Mouse (Mus musculus): ENCODE measurements around the gene Sfrp2.

Gene Sfrp2

DNA sequence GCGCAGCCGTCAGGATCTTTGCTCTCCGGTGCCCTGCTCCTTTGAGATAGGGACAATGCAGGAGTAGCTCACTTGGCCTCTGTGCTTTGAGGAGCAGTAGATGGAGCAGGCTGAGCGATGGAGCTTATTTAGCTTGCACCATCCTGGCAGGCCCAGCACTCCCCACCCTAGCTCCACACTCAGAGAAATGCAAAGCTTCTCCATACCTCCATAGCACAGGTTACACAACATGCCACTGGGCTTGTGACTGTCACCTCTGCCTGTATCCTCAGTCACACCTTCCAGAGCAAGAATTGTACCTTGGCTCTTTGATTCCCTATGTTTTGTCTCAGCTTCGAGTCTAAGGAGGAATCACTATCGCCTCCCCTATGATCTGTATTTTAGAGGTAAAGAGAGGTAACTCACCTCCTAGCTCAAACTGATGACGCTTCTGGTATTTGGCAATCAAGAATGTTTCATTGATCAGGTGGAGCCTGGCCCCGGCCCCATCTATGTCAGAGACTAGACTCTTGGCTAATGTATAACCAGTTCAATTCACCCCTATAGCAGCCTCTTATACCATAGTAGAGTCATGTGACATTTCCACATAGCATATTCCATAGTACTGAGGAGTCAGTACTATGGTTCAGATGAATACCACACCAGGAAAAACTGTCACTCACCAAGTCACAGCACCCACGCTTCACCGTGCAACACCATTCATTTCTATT lies 5.2 kb downstream of the Sfrp2 start:
- no peak for DNase-seq (ENCODE audit: low spot score)

DNA sequence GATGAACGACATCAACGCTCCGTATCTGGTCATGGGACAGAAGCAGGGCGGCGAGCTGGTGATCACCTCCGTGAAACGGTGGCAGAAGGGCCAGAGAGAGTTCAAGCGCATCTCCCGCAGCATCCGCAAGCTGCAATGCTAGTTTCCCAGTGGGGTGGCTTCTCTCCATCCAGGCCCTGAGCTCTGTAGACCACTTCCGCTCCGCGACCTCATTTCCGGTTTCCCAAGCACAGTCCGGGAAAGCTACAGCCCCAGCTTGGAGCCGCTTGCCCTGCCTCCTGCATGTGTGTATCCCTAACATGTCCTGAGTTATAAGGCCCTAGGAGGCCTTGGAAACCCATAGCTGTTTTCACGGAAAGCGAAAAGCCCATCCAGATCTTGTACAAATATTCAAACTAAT lies 7.2 kb downstream of the Sfrp2 start:
- DNase-seq (ENCODE audit: low spot score), result no peak

DNA sequence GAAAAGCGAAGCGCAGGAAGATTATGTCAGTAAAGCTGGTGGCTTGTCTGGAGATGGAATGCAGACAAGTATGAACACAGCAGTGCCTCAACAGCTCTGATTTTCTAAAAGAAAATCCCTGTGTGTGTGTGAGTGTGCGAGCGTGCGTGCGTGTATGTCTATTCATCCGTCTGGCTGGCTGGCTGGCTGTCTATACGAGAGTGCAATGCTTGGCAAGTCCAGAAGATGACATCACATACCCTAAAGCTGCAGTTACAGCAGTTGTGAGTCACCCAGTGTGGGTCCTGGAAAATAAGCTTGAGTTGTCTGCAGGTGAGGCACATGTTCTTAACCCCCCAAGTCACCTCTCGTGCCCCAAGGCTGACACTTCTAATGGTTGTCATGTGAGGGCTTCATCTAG lies 9.3 kb downstream of the Sfrp2 start:
- no peak for DNase-seq (ENCODE audit: low spot score)

DNA sequence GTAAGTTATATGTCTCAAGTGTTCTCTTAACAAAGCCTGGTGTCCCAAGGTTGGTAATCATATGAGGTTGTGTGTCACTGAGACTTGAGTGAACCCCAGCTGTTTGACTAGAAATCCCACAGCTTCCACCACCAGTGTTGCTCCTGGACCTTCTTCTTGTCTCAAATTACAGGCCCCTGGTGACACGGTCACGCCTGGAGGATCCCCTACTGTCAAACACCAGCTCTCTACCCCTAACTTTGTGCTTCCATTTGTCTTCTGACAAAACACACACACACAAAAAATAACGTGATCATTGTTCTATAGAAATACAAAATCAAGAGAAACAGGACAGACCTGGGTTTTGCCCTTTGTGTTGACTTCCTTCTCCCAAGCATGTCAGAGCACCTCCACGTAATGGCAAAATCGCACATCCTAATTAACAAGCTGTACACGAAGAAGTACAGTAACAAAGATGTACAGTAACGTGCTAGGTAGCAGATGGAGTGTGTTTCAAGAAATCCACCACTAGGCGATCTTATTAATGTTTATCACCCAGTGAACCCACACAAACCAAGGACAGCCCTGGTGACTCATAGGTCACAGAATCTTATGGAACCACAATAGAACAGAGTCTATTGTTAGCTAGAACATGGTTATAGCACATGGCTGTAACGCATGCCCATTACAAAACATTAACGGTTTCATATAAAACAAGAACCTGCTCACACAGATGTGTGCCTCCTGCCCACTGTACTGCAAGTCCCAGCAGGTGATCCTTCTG lies 15.5 kb downstream of the Sfrp2 start:
- DNase-seq (ENCODE audit: low spot score), result no peak

DNA sequence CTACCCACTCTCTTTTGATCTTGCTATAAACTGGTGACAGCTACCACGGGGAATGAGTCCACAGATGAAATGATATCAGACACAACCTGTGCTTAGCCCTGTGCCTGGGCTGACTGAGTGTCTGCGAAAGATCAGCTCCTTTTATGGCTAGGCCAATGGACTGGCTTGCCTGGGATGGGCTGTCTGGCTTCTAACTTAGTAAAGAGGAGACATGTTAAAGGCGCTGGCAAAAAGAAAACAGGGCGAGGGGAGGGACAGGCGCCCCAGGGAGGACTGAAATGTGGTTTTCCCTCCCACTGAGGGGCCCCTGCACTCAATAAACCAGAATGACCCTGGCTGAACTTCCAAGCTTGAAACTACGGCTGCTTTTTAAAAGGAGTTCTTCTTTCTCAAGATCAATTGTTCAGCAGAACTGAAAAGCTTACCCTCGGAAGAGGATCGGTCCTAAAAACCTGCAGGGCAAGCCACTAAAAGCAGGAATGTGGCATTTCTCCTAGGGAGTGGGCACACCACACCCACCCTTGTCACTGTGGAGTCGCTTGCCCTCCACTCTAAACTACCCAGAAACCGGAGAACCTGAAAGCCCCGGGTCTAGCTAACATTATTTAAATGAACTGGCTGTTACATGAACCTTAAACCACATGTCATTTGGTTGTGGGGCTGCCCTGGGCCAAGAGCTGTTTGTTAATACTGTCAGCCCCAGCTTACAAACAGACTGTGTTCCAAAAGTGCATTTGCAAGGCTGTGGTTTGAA lies 17.8 kb downstream of the Sfrp2 start:
- no peak for DNase-seq (ENCODE audit: low spot score)

DNA sequence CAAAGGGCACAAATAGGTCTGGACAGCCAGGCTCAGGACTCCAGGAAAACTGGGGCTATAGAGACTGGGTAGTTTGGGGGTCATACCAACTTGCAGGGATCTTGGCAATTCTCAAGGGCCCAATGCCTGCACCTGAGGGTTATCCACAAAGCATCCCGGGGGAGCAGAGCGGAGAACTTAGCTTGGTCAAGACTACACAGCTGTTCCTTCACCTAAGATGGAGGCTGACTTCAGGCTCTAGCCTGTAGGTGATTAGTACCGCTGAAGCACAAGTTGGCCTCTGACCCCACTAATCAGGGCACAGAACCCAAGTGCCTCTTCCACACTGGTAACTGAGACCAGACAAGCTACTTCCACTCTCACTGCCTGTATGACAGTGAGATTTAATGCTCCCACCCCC lies 18.6 kb downstream of the Sfrp2 start:
- no peak for DNase-seq (ENCODE audit: low spot score)

DNA sequence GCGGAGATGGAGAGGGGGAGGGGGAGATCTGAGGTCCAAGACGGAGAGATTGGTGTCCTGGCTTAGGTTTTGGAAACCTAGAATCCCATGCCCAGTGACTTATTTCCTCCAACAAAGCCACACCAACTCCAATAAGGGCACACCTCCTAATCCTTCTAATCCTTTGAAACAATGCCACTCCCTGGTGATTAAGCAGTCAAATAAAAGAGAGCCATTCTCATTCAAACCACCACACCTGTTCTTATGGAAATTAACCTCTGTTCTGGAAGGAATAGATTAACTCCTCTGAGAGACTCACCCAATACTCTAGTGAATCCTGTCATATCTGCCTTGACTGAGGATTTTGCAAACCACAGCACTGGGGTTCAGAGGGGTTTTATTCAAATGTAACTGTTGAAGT lies 21.0 kb downstream of the Sfrp2 start:
- no peak for DNase-seq (ENCODE audit: low spot score)

DNA sequence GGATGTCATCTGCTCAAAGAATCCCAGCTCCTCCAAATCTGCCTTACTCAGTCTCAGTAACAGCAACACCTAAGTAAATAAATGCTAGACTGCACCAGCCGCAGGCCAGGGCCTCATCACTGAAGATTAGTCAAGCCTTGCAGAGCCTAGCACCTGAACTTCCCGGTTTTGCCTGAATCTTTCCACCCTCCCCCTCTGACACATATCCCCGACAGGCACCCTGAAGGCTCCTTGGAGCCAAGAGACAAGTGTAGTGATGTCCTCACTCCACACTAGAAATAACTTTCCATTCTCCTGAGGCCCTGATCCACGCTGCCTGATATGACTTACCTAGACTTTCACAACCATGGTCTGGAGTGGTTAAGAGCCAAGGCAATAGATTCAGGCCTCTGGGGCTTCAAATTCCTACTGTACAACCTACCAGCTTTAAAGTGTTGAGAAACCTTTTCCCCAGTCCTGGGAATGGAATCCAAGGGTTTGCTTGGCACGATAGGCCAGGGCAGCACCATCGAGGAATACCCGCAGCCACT lies 21.7 kb downstream of the Sfrp2 start:
- no peak for DNase-seq (ENCODE audit: low spot score)

DNA sequence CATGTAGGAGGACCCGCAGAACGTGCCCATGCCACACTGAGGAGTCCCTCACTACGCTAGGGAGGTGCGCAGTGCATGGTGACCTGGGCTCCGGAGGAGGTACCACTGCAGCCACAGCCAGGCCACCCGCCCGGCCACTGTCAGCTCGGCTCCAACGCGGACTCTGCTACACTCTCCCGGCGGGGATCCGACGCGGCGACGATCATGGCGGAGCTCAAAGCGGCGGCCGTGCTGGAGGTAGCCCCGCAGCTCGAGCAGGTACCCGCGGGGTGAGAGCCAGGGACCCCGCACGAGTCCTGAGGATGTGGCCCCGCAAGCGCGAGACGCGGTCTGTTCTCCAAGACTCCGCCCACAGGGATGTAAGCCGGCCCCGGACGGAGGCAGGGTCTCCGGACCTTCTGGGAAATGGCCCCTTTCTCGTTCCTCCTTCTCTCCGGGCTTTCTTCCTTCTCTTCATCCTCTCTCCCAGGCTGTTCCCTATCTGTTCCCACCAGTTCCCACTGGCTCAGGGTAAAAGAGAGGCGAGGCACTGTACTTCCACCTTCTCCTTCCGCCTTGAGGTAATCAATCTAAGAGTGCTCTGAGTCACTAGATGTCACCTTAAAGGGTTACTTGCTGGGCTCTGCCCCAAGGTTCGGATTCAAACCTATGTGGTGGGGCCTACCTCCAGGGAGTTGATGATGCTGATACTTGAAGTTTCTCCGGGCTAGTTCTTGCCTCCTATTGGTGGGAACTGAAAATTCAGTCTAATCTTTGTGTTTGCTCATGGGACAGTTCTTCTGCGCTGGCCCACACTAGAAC lies 23.7 kb downstream of the Sfrp2 start:
- DNase-seq (ENCODE audit: low spot score), result no peak

DNA sequence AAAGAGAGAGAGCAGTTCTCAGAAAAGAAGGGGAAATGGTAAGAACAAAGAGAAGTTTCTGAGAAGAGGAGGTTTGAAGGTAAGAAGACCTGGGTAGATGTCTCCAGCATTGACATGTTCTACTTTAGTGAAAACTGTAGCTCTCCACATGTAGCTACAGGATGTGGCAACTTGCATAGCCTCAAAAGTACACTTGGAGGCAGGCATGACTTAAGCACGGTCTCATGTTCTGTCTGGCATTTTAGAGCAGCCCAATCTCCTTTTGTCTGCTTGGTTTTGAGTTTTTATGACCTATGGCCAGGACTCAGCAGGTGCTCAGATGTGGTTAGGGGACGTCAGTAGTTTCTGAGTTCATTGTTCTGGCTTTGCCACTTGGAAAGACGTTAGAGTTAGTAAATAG lies 25.3 kb downstream of the Sfrp2 start:
- DNase-seq (ENCODE audit: low spot score), result no peak

DNA sequence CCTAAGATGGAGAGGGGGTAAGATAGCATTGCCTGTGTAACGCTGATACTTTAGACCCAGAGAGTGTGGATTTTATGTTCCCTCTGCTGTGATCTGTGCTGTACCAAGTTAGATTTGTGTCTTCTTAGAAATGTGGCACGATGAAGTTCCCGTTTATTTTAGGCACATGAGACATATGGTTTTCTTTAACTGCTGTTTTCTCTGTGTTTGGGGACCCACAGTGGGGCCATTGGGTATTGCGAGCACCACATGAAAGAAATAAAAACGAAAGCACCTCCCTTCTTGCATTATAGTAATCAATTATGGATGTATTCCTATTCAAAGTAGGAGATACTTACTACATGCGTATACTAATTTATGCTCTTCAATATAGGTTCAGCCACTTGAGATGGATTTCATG lies 31.0 kb downstream of the Sfrp2 start:
- no peak for DNase-seq (ENCODE audit: low spot score)

DNA sequence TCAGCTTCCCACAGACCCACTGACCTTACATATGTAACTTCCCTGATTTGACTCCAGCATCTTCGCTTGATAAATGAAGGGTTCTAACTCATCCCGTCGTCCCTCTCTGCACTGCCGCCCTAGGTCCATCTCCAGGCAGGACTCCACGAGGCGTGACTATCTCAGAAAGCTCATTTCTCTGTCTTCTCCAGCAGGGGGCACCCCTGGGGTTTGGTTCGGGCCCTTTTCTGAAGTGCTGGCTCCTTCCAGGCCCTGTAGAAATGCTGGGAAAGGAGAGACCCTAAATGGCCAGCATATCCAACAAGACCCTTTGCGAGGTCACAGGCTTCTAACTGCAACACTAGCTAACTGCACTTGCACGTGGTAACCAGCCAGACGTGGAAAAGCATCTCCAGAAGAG lies 31.7 kb downstream of the Sfrp2 start:
- peak; percentile 17 for DNase-seq (ENCODE audit: low spot score)

DNA sequence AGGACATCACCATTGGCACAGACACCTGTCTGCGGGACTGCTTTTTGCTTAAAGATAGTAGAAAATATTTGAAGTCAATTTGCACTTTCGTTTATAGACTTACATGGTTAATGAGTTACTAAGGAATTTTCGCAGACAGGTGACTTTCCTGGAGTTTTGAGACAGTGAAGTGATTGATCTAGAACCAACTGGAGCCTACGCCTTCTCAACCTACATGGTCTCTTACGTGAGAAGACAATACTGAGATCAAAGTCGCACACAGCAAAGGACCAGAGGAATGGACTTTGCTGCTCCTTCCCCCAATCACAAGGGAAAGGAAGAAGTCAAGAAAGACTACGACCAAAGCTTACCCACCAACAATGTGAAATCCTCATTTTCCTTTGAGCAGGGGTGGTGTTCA lies 33.4 kb downstream of the Sfrp2 start:
- DNase-seq (ENCODE audit: low spot score), result no peak

DNA sequence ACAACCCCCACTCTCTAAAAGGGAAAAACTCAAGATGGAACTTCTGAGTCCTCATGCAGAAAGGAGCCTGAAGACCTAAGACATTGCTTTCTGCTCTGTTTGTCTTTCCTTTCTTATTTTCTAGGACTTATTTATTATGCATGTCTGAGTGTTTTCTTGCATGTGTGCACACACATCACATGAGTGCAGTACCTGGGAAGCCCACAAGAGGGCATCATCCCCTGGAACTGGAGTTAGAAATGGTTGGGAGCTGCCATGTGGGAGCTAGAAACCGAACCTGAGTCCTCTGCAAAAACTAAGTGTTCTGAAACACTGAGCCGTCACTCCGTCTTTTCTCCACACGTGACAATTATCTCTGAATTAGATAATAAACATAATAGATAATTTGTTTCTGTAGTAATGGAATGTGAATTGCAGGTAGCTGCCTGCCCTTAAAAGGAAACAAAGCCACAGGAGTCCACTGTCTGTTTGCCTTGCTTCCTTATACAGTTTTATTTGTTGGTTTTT lies 35.6 kb downstream of the Sfrp2 start:
- peak; percentile 15 for DNase-seq (ENCODE audit: low spot score)

DNA sequence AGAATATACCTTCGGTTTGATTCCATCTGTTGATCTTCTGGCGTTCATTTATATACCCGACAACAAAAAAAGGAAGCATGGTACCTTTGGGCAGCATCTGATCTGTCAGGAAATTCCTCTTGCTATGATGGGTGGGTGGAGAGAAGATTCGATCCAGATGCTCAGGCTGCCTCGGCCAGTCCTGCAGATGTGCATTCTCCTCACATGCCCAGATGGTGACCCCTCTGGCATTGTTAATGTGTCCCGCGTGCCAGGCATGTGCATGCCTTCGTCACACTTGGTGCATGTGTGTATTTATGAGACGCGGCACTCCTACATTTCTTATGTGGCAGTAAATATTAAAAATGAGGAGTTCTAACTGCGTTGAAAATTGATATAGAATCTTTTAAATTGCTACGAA lies 42.4 kb downstream of the Sfrp2 start:
- DNase-seq (ENCODE audit: low spot score), result no peak

DNA sequence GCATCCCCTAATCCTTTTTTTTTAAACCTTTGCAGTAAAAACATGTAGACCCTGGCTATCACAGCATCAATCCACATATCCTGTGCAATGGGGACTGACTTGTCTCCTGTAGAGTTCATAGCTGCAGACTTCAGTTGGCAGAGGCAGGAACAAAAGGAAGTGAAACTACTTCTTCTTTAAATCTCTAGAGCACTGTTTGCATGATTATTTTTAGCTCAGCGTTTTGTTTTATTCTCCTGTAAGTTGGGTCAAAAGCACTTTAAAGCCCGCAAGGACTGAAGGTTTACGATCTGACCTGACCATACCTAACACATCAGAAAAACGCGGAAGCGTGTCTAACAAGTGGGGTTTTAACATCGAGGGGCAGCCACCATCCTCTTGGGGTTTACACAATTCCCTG lies 45.9 kb downstream of the Sfrp2 start:
- no peak for DNase-seq (ENCODE audit: low spot score)

DNA sequence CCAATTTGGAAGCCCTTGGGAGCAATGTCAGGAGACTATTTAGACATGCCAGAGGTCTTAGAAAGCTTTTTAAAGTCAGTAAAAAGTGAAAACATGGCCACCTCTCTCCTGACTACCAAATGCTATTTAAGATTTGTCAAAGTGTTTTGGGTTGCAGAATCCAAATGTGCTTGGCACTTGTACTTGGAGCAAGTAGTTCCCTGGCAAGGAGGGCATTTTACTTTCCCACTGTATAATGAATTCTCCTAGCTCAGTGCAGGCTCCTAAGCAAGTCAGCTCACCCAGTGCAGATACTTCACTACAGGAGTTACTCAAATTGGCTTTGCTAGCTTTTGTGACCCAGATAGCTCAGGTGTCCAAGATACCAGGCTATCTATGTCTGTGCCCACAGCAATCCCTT lies 46.7 kb downstream of the Sfrp2 start:
- no peak for DNase-seq (ENCODE audit: low spot score)

DNA sequence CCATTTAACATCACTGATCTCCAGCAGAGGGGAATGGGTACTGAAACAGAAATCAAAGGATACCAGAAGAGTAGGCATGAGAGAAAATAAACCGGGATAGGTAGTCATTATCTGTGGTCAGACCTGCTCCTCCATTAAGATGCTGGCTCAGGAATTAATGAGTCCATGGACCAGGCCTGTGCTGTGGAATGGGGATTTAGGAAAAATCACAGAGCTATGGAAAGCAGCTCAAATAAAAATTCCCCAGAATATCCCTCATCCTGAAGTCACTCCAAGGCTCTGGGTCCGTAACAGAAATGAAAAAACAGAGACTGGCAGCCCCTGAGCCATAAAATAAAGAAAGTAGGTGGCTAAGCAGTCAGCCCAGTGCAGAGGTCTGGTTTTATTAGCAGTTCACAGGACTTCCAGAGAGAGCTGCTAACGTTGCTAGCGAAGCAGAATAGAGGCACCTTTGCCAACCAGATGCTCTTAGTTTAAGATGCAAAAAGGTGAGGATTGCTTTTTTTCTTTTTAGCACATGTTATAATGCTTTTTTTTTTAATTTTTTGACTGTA lies 50.3 kb downstream of the Sfrp2 start:
- DNase-seq (ENCODE audit: low spot score), result no peak

DNA sequence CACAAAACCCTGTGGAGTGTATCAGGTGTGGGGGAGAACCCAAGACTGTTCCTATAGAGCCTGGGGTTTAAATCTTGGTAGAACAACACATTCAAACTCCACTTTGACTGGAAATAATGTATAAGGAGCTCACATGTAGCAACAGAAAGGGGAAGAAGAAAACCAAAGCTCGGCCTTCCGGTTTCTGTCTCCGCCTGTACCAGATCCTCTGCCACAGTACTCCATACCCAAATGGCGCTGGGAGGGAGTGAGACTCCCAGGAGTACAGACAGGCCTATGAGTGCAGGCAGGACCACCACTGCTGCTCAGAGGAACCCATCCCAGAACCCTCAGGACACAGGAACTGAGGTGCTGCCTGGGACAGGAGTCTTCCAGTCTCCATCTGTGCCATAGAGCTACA lies 57.7 kb downstream of the Sfrp2 start:
- no peak for DNase-seq (ENCODE audit: low spot score)
